Mouse (Mus musculus) stomach, embryonic 16.5 days (tissue): ENCODE data around the gene 2010300C02Rik. TPM values are rescaled to one million over a fixed set of nuclear protein-coding genes. Genes with fewer than 3 reads are reported as not detected.
A peak's percentile ranks its signal among the peaks of the same experiment; 100 is the strongest.

Experiments
- ATAC-seq: fragments of 200-750 bp; cut with Nextera tagmentation; 2 replicates; pipeline ENCODE4 v1.8.0; 2017; ENCODE audit warnings: moderate number of reproducible peaks, moderate TSS enrichment; ENCODE audit not compliant: insufficient read depth, low FRiP score
- H3K27ac ChIP-seq: fragments of 300-500 bp; sonication (generic); 2 replicates; pipeline ENCODE4 v1.5.1; 2014; ENCODE audit warnings: low read length
- H3K27me3 ChIP-seq: fragments of 300-500 bp; sonication (generic); 2 replicates; pipeline ENCODE4 v1.6.1; 2014; ENCODE audit warnings: low read length, control low read depth, mixed read lengths; ENCODE audit not compliant: control insufficient read depth, insufficient read depth
- H3K36me3 ChIP-seq: fragments of 300-500 bp; sonication (generic); 2 replicates; pipeline ENCODE4 v1.6.1; 2014; ENCODE audit warnings: low read length; ENCODE audit not compliant: control insufficient read depth, insufficient read depth
- H3K4me1 ChIP-seq: fragments of 300-500 bp; sonication (generic); 2 replicates; pipeline ENCODE4 v1.6.1; 2014; ENCODE audit warnings: low read length, control low read depth, mixed read lengths; ENCODE audit not compliant: control insufficient read depth, insufficient read depth
- H3K4me2 ChIP-seq: fragments of 300-500 bp; sonication (generic); 2 replicates; pipeline ENCODE4 v1.6.1; 2014; ENCODE audit warnings: low read depth, low read length, mixed read lengths
- H3K4me3 ChIP-seq: fragments of 300-500 bp; sonication (generic); replicated peaks from 2 replicates; pipeline ENCODE4 v1.5.1; 2014; ENCODE audit warnings: mild to moderate bottlenecking, low read length
- H3K9ac ChIP-seq: fragments of 300-500 bp; sonication (generic); 2 replicates; pipeline ENCODE4 v1.6.1; 2014; ENCODE audit warnings: low read length
- H3K9me3 ChIP-seq: fragments of 300-500 bp; sonication (generic); replicated peaks from 2 replicates; pipeline ENCODE4 v1.6.1; 2016; ENCODE audit warnings: low read length, control low read depth; ENCODE audit not compliant: control insufficient read depth
- WGBS: fragments of 180-500 bp; shearing (Covaris S2); extraction: QIAGEN DNeasy Blood & Tissue Kit; methylation state at CpG from one replicate; pipeline ENCODE4 v1.1.7; 2014; 5-methylcytosine and 5-hydroxymethylcytosine counted together
- polyA plus RNA-seq: library from polyadenylated mRNA; unstranded; fragments of >200 nt; fragmentation: Nextera tagmentation; extraction: Ambion mirVana; gene quantifications from 2 replicates; pipeline ENCODE4 v1.2.1, GENCODE M21; 2015

2010300C02Rik gene
- polyA plus RNA-seq, 1 experiment from 2014 or later, result 10.3 TPM

- no peak for ATAC-seq
- 74% methylated on average over 6 of the region's 6 CpGs for WGBS
These were observed 88.4 kb downstream of the 2010300C02Rik start for GRCm38 (mm10) chr1:37631456-37631855.

GRCm38 (mm10) chr1:37630412-37631210 is 89.3 kb downstream of the 2010300C02Rik start:
- H3K36me3 ChIP-seq, result no peaks in the 10 kb centered on the region
- no peak overlapping the region for H3K4me2 ChIP-seq
- 77% methylated on average over 10 of the region's 10 CpGs for WGBS
- H3K9ac ChIP-seq, result no peak overlapping the region
- no peak overlapping the region for H3K4me3 ChIP-seq
- 0 out of 2 replicates have a peak, but pooled peaks have one; percentile 35 for ATAC-seq
- no peaks in the 10 kb centered on the region for H3K4me1 ChIP-seq
- H3K27ac ChIP-seq, result peak overlapping the region; percentile 68; the same call in 1 of the 2 replicates
- H3K9me3 ChIP-seq, result no peaks in the 10 kb centered on the region
- H3K27me3 ChIP-seq, result no peaks in the 10 kb centered on the region

More at GRCm38 (mm10) chr1:37631456-37631855, 88.4 kb downstream of the 2010300C02Rik start:
- no peaks in the 10 kb centered on the region for H3K27me3 ChIP-seq
- H3K9me3 ChIP-seq, result no peaks in the 10 kb centered on the region
- H3K27ac ChIP-seq, result peak overlapping the region; percentile 68; the same call in 1 of the 2 replicates
- no peak overlapping the region for H3K9ac ChIP-seq
- no peaks in the 10 kb centered on the region for H3K4me1 ChIP-seq
- H3K36me3 ChIP-seq, result no peaks in the 10 kb centered on the region
- no peak overlapping the region for H3K4me3 ChIP-seq
- no peak overlapping the region for H3K4me2 ChIP-seq

GRCm38 (mm10) chr1:37629876-37630275 is 90.0 kb downstream of the 2010300C02Rik start:
- no peak for ATAC-seq
- 88% methylated on average over 5 of the region's 5 CpGs for WGBS

GRCm38 (mm10) chr1:37628749-37629148 is 91.1 kb downstream of the 2010300C02Rik start:
- H3K27me3 ChIP-seq, result no peaks in the 10 kb centered on the region
- no peak overlapping the region for H3K9ac ChIP-seq
- WGBS, result 55% methylated on average over 6 of the region's 6 CpGs
- ATAC-seq, result no peak
- H3K4me1 ChIP-seq, result no peaks in the 10 kb centered on the region
- H3K27ac ChIP-seq, result no peak overlapping the region
- no peaks in the 10 kb centered on the region for H3K36me3 ChIP-seq
- no peak overlapping the region for H3K4me2 ChIP-seq
- H3K9me3 ChIP-seq, result no peaks in the 10 kb centered on the region
- no peak overlapping the region for H3K4me3 ChIP-seq

More at GRCm38 (mm10) chr1:37629876-37630275, 90.0 kb downstream of the 2010300C02Rik start:
- H3K4me2 ChIP-seq, result no peak overlapping the region
- no peaks in the 10 kb centered on the region for H3K36me3 ChIP-seq
- H3K27me3 ChIP-seq, result no peaks in the 10 kb centered on the region
- no peak overlapping the region for H3K4me3 ChIP-seq
- H3K27ac ChIP-seq, result peak overlapping the region; percentile 68; the same call in 1 of the 2 replicates
- no peaks in the 10 kb centered on the region for H3K9me3 ChIP-seq
- H3K4me1 ChIP-seq, result no peaks in the 10 kb centered on the region
- H3K9ac ChIP-seq, result no peak overlapping the region

- WGBS, result 89% methylated on average over 17 of the region's 17 CpGs
- Histone ChIP-seq H3K4me2 (no peak overlapping the region), H3K4me1 (0 out of 2 replicates have a peak, but pooled peaks cover 7% of the 10 kb centered on the region), H3K9me3 (no peaks in the 10 kb centered on the region), H3K27me3 (no peaks in the 10 kb centered on the region), H3K27ac (no peak overlapping the region), H3K9ac (no peak overlapping the region), H3K36me3 (no peaks in the 10 kb centered on the region), H3K4me3 (no peak overlapping the region)
- peak; percentile 47 for ATAC-seq
These were observed 95.7 kb downstream of the 2010300C02Rik start for GRCm38 (mm10) chr1:37624185-37624584.

GRCm38 (mm10) chr1:37622049-37622448 is 97.8 kb downstream of the 2010300C02Rik start:
- no peak for ATAC-seq
- Histone ChIP-seq H3K36me3 (no peaks in the 10 kb centered on the region), H3K4me3 (no peak overlapping the region), H3K4me2 (no peak overlapping the region), H3K9ac (no peak overlapping the region), H3K9me3 (no peaks in the 10 kb centered on the region), H3K27me3 (no peaks in the 10 kb centered on the region), H3K4me1 (peaks cover 15% of the 10 kb centered on the region), H3K27ac (no peak overlapping the region)
- WGBS, result 78% methylated on average over 6 of the region's 6 CpGs

- 29% methylated on average over 1 of the region's 1 CpGs for WGBS
- H3K4me3 ChIP-seq, result no peak overlapping the region
- no peaks in the 10 kb centered on the region for H3K36me3 ChIP-seq
- H3K4me2 ChIP-seq, result no peak overlapping the region
- H3K27ac ChIP-seq, result no peak overlapping the region; the same call in 1 of the 2 replicates
- no peaks in the 10 kb centered on the region for H3K9me3 ChIP-seq
- H3K4me1 ChIP-seq, result peaks cover 30% of the 10 kb centered on the region
- no peak overlapping the region for H3K9ac ChIP-seq
- no peak for ATAC-seq
- H3K27me3 ChIP-seq, result no peaks in the 10 kb centered on the region
These were observed 100.3 kb downstream of the 2010300C02Rik start for GRCm38 (mm10) chr1:37619542-37619941.

- H3K9me3 ChIP-seq, result no peaks in the 10 kb centered on the region
- H3K4me3 ChIP-seq, result no peak overlapping the region
- no peak overlapping the region for H3K4me2 ChIP-seq
- ATAC-seq, result no peak
- no peaks in the 10 kb centered on the region for H3K27me3 ChIP-seq
- H3K9ac ChIP-seq, result 0 out of 2 replicates have a peak overlapping the region, but pooled peaks have one; percentile 32
- H3K27ac ChIP-seq, result peak overlapping the region; percentile 91
- peaks cover 39% of the 10 kb centered on the region for H3K4me1 ChIP-seq
- no peaks in the 10 kb centered on the region for H3K36me3 ChIP-seq
- WGBS, result 54% methylated on average over 5 of the region's 5 CpGs
These were observed 102.8 kb downstream of the 2010300C02Rik start for GRCm38 (mm10) chr1:37617047-37617446.

- Histone ChIP-seq H3K4me3 (no peak overlapping the region), H3K4me1 (peaks cover 39% of the 10 kb centered on the region), H3K9me3 (no peaks in the 10 kb centered on the region), H3K9ac (0 out of 2 replicates have a peak overlapping the region, but pooled peaks have one; percentile 32), H3K27ac (peak overlapping the region; percentile 91), H3K4me2 (no peak overlapping the region), H3K36me3 (no peaks in the 10 kb centered on the region), H3K27me3 (no peaks in the 10 kb centered on the region)
- WGBS, result 15% methylated on average over 4 of the region's 4 CpGs
- ATAC-seq, result peak; percentile 61
These were observed 103.3 kb downstream of the 2010300C02Rik start for GRCm38 (mm10) chr1:37616569-37616968.
